Mouse (Mus musculus): ENCODE results near the gene Manbal.

GRCm38 (mm10) chr2:157384836-157385235 lies 17.4 kb downstream of the Manbal start:
- TF ChIP-seq CTCF (IDR thresholded peaks at IDR 0.05; ENCODE audit: low read depth, low read length) (no peak), POLR2AphosphoS5 (IDR thresholded peaks at IDR 0.05; ENCODE audit: insufficient replicate concordance, low read depth, low read length) (no peak), GATA1 (IDR thresholded peaks at IDR 0.05; ENCODE audit: borderline replicate concordance, low read length) (no peak)

Data from G1E (cell line).